Mouse (Mus musculus) forebrain, postnatal 0 days (tissue): ENCODE measurements at regions not wholly inside any gene's neighbourhood (a gene's known extent, or its start where the extent isn't known, plus 50 kb on each side); places are given as distances from the start of the nearest gene placed in this dataset.

Source experiments
- ATAC-seq: fragments of 200-750 bp; cut with Nextera tagmentation; 2 replicates; pipeline ENCODE4 v1.8.0; 2017; ENCODE audit warnings: mild to moderate bottlenecking, moderate library complexity
- DNase-seq: peaks from one replicate; pipeline ENCODE4 v3.0.0-alpha.2; 2015
- H3K27ac ChIP-seq: fragments of 300-500 bp; sonication (generic); 2 replicates; pipeline ENCODE4 v1.5.1; 2014; ENCODE audit warnings: low read depth, mild to moderate bottlenecking, antibody characterized with exemption, low read length, moderate library complexity, mixed read lengths
- H3K27me3 ChIP-seq: fragments of 300-500 bp; sonication (generic); 2 replicates; pipeline ENCODE4 v1.6.1; 2014; ENCODE audit warnings: mild to moderate bottlenecking, low read length, mixed read lengths; ENCODE audit not compliant: insufficient read depth
- H3K36me3 ChIP-seq: fragments of 300-500 bp; sonication (generic); 2 replicates; pipeline ENCODE4 v1.6.1; 2014; ENCODE audit warnings: mild to moderate bottlenecking, moderate library complexity; ENCODE audit not compliant: insufficient read depth
- H3K4me1 ChIP-seq: fragments of 300-500 bp; sonication (generic); 2 replicates; pipeline ENCODE4 v1.6.1; 2014; ENCODE audit warnings: antibody characterized with exemption; ENCODE audit not compliant: insufficient read depth
- H3K4me2 ChIP-seq: fragments of 300-500 bp; sonication (generic); 2 replicates; pipeline ENCODE4 v1.6.1; 2014; ENCODE audit warnings: low read depth, mild to moderate bottlenecking, moderate library complexity
- H3K4me3 ChIP-seq: fragments of 300-500 bp; sonication (generic); 2 replicates; pipeline ENCODE4 v1.5.1; 2014; ENCODE audit warnings: low read depth, low read length, mixed read lengths
- H3K9ac ChIP-seq: fragments of 300-500 bp; sonication (generic); 2 replicates; pipeline ENCODE4 v1.6.1; 2014; ENCODE audit warnings: mild to moderate bottlenecking
- H3K9me3 ChIP-seq: fragments of 300-500 bp; sonication (generic); 2 replicates; pipeline ENCODE4 v1.6.1; 2016; ENCODE audit warnings: low read length
- CTCF ChIP-seq: sonication (generic); IDR thresholded peaks from 2 replicates; pipeline ENCODE4 v1.5.1; 2016; ENCODE audit warnings: antibody characterized with exemption, control low read depth, low read depth
- WGBS: fragments of 180-500 bp; shearing (Covaris S2); extraction: QIAGEN DNeasy Blood & Tissue Kit; methylation state at CpG from one replicate; pipeline ENCODE4 v1.1.7; 2014; 5-methylcytosine and 5-hydroxymethylcytosine counted together

- Histone ChIP-seq H3K27me3 (no peaks in the 10 kb centered on the region), H3K4me2 (no peak overlapping the region), H3K27ac (no peak overlapping the region; the same call in 1 of the 2 replicates), H3K9me3 (no peaks in the 10 kb centered on the region), H3K36me3 (no peaks in the 10 kb centered on the region), H3K9ac (no peak overlapping the region), H3K4me1 (peaks cover 8% of the 10 kb centered on the region; the same call in 1 of the 2 replicates), H3K4me3 (no peak overlapping the region)
- 10% methylated on average over 10 of the region's 10 CpGs for WGBS
- ATAC-seq (no peak; the same call in 1 of the 2 replicates), DNase-seq (peak; percentile 26)
- TF ChIP-seq CTCF, result no peak
Measured at GRCm38 (mm10) chr8:64318524-64319219, 112.6 kb upstream of the Tll1 start.

DNA sequence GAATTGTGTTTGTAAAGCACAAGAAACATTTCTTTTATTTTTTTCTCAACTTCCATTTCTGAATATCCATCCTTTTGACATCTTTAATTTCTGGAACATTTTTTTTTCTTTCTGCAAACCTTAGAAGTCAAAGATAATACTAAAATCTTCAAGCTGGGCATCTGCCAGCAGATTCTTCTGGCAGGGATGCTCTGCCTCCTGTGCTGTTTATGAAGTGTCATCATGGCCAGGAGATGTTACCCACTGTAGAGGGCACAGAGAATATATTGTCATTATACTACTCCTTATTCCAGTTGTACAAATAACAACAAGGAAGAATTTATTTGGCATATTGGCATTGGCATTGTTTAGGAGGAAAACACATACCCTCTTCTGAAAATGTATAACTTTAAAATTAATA is 111.7 kb upstream of the Tll1 start:
- Histone ChIP-seq H3K4me2 (no peak overlapping the region), H3K4me3 (no peak overlapping the region), H3K9ac (no peak overlapping the region), H3K27me3 (no peaks in the 10 kb centered on the region), H3K27ac (no peak overlapping the region), H3K36me3 (no peaks in the 10 kb centered on the region), H3K9me3 (no peaks in the 10 kb centered on the region), H3K4me1 (peaks cover 8% of the 10 kb centered on the region; the same call in 1 of the 2 replicates)
- ATAC-seq, result no peak
- TF ChIP-seq CTCF, result no peak
- no peak for DNase-seq

- ATAC-seq (no peak), DNase-seq (peak; percentile 20)
- 67% methylated on average over 1 of the region's 1 CpGs for WGBS
- no peaks in the 10 kb centered on the region for H3K27me3 ChIP-seq
- no peak overlapping the region for H3K27ac ChIP-seq
- no peaks in the 10 kb centered on the region for H3K4me1 ChIP-seq
- TF ChIP-seq CTCF, result no peak
- H3K4me2 ChIP-seq, result no peak overlapping the region
- no peaks in the 10 kb centered on the region for H3K36me3 ChIP-seq
- H3K4me3 ChIP-seq, result no peak overlapping the region
- H3K9me3 ChIP-seq, result no peaks in the 10 kb centered on the region
- H3K9ac ChIP-seq, result no peak overlapping the region
Measured at GRCm38 (mm10) chr8:64307995-64308394, 101.9 kb upstream of the Tll1 start.

DNA sequence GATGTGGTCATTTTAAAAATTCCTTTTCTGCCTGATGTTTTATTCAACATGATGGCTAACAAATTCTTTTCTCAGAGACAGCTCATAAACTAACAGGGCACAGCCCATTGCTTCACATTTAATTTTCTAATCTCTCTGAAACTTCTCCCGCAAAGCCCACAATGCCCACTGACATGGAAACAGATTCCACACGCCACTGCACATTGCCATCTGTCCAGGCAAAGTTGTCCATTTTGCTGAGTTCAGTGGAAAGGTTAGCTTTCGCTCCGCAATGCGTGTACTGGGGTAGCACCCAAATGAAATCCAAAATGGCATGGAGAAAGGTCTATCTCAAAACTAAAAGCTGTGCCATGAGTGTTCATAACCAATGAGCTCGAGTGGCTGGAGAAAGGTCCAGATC is 76.7 kb upstream of the Tll1 start:
- DNase-seq (no peak), ATAC-seq (no peak)
- Histone ChIP-seq H3K4me1 (no peaks in the 10 kb centered on the region), H3K27ac (no peak overlapping the region), H3K9ac (no peak overlapping the region), H3K4me3 (no peak overlapping the region), H3K4me2 (no peak overlapping the region), H3K27me3 (no peaks in the 10 kb centered on the region), H3K36me3 (no peaks in the 10 kb centered on the region), H3K9me3 (no peaks in the 10 kb centered on the region)
- 84% methylated on average over 6 of the region's 6 CpGs for WGBS
- no peak for TF ChIP-seq CTCF

- Histone ChIP-seq H3K9me3 (no peaks in the 10 kb centered on the region), H3K9ac (no peak overlapping the region), H3K4me2 (no peak overlapping the region), H3K27ac (no peak overlapping the region), H3K27me3 (no peaks in the 10 kb centered on the region), H3K4me1 (no peaks in the 10 kb centered on the region), H3K36me3 (no peaks in the 10 kb centered on the region), H3K4me3 (no peak overlapping the region)
- ATAC-seq (no peak), DNase-seq (peak; percentile 2)
- 27% methylated on average over 3 of the region's 3 CpGs for WGBS
- no peak for TF ChIP-seq CTCF
Measured at GRCm38 (mm10) chr8:64281598-64281997, 75.5 kb upstream of the Tll1 start.

GRCm38 (mm10) chr8:64280391-64280790 is 74.3 kb upstream of the Tll1 start:
- no peak overlapping the region for H3K4me2 ChIP-seq

GRCm38 (mm10) chr8:64276058-64276457 is 70.0 kb upstream of the Tll1 start:
- TF ChIP-seq CTCF, result no peak
- H3K9ac ChIP-seq, result no peak overlapping the region
- no peak overlapping the region for H3K4me3 ChIP-seq
- H3K9me3 ChIP-seq, result no peaks in the 10 kb centered on the region
- no peak overlapping the region for H3K4me2 ChIP-seq
- H3K27me3 ChIP-seq, result no peaks in the 10 kb centered on the region
- ATAC-seq (no peak), DNase-seq (no peak)
- no peaks in the 10 kb centered on the region for H3K4me1 ChIP-seq
- no peak overlapping the region for H3K27ac ChIP-seq
- WGBS, result 82% methylated on average over 6 of the region's 6 CpGs
- H3K36me3 ChIP-seq, result no peaks in the 10 kb centered on the region

More at GRCm38 (mm10) chr8:64280391-64280790, 74.3 kb upstream of the Tll1 start:
- Histone ChIP-seq H3K9me3 (no peaks in the 10 kb centered on the region), H3K27me3 (no peaks in the 10 kb centered on the region), H3K4me1 (no peaks in the 10 kb centered on the region), H3K4me3 (no peak overlapping the region), H3K27ac (no peak overlapping the region), H3K36me3 (no peaks in the 10 kb centered on the region), H3K9ac (no peak overlapping the region)
- DNase-seq, result no peak
- ATAC-seq, result no peak
- TF ChIP-seq CTCF, result no peak
